Mouse (Mus musculus) embryonic fibroblast, embryonic 13.5 days (primary cell): ENCODE results near the gene Slc17a8. TPM values are rescaled to one million over a fixed set of nuclear protein-coding genes. Genes with fewer than 3 reads are reported as not detected.
A peak's percentile ranks its signal among the peaks of the same experiment; 100 is the strongest.

Experiments used
- H3K27ac ChIP-seq: 2 replicates; pipeline ENCODE4 v1.5.1; 2012; ENCODE audit warnings: low read length, control low read depth, inconsistent platforms; ENCODE audit not compliant: insufficient read depth
- H3K4me1 ChIP-seq: 2 replicates; pipeline ENCODE4 v1.6.1; 2011; ENCODE audit warnings: low read length; ENCODE audit not compliant: control insufficient read depth, insufficient read depth
- H3K4me3 ChIP-seq: 2 replicates; pipeline ENCODE4 v1.5.1; 2011; ENCODE audit warnings: mild to moderate bottlenecking, control low read depth, low read length; ENCODE audit not compliant: insufficient read depth
- CTCF ChIP-seq: IDR thresholded peaks from 2 replicates; pipeline ENCODE4 v1.5.1; 2011; ENCODE audit warnings: mild to moderate bottlenecking, control low read depth, low read length, moderate library complexity, borderline replicate concordance; ENCODE audit not compliant: insufficient read depth
- POLR2A ChIP-seq: IDR thresholded peaks from 2 replicates; pipeline ENCODE4 v1.6.1; 2011; ENCODE audit warnings: low read depth, mild to moderate bottlenecking, control low read depth, low read length, moderate library complexity
- polyA plus RNA-seq: library from polyadenylated mRNA; stranded (reverse); fragments of >200 nt; gene quantifications from 2 replicates; pipeline ENCODE4 v1.2.4, GENCODE M21; 2011; ENCODE audit warnings: low read depth; ENCODE audit not compliant: missing spikeins, insufficient read length

Gene Slc17a8
- polyA plus RNA-seq, 1 experiment = 0.12 TPM

DNA sequence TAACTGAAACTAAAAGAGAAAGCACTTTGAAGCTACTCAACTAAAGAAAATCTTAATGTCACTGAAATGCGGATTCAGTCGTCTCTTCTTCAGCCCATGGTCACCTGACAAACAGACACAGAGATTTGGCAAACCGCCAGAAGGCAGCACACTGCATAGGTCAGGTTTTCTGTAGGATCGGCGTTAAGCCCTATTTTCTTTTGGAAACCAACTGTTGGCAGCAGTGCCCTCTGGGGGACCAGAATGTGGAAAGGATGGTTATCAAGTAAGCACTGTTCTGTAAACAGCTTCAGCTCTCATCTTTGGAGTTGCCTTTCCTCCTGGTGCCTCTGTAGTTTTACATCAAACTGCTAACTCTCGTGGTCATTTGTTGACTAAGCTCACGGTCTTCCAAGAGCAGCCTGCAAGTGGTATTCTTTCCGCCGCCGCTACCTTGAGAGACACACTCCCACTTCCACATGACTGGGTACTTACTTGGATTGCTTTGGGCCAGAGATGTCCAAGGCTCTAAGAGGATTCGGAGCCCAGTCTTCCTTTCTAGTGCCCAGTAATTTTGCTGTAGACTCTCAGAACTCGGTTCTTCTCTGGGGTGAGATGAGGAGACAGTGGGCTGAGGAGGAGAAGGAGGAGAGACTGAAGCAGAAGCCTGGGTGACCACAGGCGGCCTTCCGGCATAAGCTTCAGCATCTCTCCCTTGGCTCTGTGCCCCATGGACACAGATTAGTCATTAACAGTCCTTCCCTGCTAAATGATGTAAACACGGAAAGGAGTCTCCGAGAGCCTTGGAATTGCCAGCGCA lies 87.9 kb downstream of the Slc17a8 start, which contains the start of gene Nr1h4:
Gene Nr1h4, minus strand, starts transcription at position 657 of the 799 bp plus-strand sequence.
- H3K4me1 ChIP-seq = peaks cover 8% of the 10 kb centered on the region
- H3K4me3 ChIP-seq = no peak within 1 kb of the TSS
- H3K27ac ChIP-seq = no peak within 1 kb of the TSS
- TF ChIP-seq CTCF = no peak

DNA sequence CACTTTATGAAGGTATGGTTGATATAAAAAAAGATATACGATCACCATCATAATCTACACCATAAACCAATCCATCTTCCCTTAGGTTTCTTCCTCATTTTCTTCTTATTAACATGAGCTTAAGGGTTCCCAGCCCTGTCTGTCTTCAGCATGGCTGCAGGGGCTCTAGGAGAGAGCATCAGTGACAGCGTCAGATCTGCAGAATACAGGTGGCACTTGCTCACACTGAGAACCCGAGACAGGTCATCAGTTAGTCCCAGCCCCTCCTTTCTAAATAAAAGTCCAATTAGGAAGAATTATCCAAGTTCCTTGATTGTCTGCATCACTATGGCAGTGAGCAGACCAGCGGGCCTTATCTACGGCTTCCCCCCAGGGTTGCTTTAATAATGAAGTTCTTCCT lies 88.6 kb downstream of the Slc17a8 start:
- TF ChIP-seq POLR2A = no peak
- TF ChIP-seq CTCF = no peak
- H3K4me1 ChIP-seq = peaks cover 8% of the 10 kb centered on the region
- no peak overlapping the region for H3K27ac ChIP-seq
- no peak overlapping the region for H3K4me3 ChIP-seq

DNA sequence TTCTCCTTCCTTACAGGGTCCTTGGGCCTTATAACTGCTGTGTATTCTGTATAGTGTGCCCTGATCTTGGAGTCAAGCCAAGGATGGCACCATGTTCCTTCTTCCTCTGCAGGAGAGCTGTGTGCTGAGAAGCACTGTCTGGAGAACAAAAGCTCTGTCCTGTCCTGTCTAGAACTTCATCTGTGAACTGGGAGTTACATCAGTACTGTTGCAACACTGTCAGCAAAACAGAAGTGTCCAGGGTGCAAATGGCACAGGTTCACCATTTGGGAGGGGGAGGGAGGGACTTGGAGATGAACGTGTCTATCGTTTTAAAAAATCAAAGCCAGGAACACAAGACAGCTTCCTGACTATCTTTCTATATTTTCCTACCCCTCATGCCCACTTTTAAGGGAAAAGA lies 89.1 kb downstream of the Slc17a8 start:
- H3K4me1 ChIP-seq = peaks cover 8% of the 10 kb centered on the region
- H3K27ac ChIP-seq = no peak overlapping the region
- H3K4me3 ChIP-seq = no peak overlapping the region
- TF ChIP-seq POLR2A (no peak), CTCF (no peak)

DNA sequence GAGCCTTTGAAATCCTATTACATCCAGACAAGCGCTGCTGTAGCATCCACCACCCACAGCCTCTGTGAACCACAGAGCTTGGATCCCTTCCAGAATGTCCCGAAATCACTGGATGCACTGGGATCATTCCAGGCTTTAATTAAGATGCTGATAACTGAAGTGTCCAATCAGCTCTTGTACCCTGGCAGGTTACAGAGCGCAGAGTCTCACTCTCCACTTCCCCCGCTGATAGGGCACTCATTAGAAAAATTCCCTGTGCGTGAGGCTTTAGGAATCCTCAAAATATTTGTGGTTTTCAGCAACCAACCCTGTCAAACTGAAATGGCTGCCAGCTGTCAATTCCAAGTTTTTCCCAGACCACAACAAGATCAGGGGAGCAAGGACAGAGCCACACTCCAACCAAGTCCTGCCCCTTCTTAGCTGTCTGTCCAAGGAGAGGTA lies 89.8 kb downstream of the Slc17a8 start:
- Histone ChIP-seq H3K4me1 (peaks cover 8% of the 10 kb centered on the region), H3K27ac (no peak overlapping the region), H3K4me3 (no peak overlapping the region)
- no peak for TF ChIP-seq POLR2A
- TF ChIP-seq CTCF = no peak

DNA sequence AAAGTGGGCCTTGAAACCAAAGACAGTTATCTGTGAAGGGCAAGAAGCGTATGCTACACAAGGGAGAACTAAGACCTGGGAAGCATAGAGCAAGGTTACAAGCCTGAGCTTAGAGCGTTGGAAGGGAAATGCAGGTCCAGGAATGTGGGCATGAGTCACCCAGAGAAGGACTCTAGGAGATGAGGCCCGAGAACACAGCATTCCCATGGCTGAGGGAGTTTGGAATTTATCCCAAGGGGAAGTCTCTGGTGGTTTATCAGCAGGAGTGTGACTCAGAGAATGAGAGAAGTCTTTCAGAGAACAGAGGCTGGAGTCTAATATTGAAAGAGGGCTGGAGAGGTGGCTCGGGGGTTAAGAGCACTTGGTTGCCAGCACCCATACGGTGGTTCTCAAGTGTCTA lies 94.0 kb downstream of the Slc17a8 start:
- Histone ChIP-seq H3K27ac (peak overlapping the region; percentile 67), H3K4me1 (peaks cover 3% of the 10 kb centered on the region), H3K4me3 (no peak overlapping the region)
- TF ChIP-seq POLR2A (no peak), CTCF (no peak)

DNA sequence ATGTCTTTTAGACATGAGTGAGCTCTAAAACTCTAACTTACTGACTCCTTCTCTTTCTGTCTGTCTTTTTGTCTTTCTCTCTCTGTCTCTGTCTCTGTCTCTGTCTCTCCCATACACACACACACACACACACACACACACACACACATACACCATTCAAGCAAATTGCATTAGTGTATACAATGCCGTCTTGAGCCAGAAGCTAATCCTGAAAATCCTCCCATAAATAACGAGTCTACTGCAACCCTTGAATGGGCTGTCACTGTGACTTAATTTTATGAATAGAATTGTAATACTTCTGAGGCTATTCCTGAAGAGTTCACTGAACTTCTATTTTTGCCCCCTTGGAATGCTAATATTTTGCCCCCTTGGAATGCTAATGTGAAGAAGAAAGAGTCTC lies 95.2 kb downstream of the Slc17a8 start:
- no peak overlapping the region for H3K4me3 ChIP-seq
- TF ChIP-seq CTCF (no peak), POLR2A (no peak)
- H3K27ac ChIP-seq = no peak overlapping the region
- H3K4me1 ChIP-seq = peaks cover 3% of the 10 kb centered on the region

Other genes starting within 250 kb of the Slc17a8 start
- 11.9 and 12.1 TPM in 2 replicates for gene Gas2l3, start 177.3 kb downstream of the Slc17a8 start, polyA plus RNA-seq
- not detected in 2 replicates for gene Nr1h4, start 87.7 kb downstream of the Slc17a8 start, polyA plus RNA-seq
- gene Scyl2, start 65.0 kb upstream of the Slc17a8 start, polyA plus RNA-seq = 36.4 and 41.9 TPM in 2 replicates
- gene Actr6, start 111.0 kb upstream of the Slc17a8 start, polyA plus RNA-seq = 12.5 and 13.4 TPM in 2 replicates
- gene Uhrf1bp1l, start 123.7 kb upstream of the Slc17a8 start, polyA plus RNA-seq = 58.4 and 76.4 TPM in 2 replicates